15 mouse cellular contexts compared by ENCODE assay signal in genomic region chr13:10109542-10109941, GRCm38 (mm10).
DNase-seq lines count a peak whose midpoint lies in the region; ATAC-seq and TF ChIP-seq lines count a peak whose summit lies in the region.
"Had no signal": no experiment of that assay in that cellular context is flagged by ENCODE, and none has a peak within 500 bp of the region (broad histone marks: within the 10 kb centered on the region; RNA-seq: fewer than 3 reads in every experiment).

No protein-coding gene starts in this region.

- no peak for TF ChIP-seq CTCF in stomach, postnatal 0 days (IDR thresholded peaks at IDR 0.05; ENCODE audit: low read depth)
- no peak for TF ChIP-seq CTCF in left cerebral cortex, adult 2 months (IDR thresholded peaks at IDR 0.05)

- H3K27me3 ChIP-seq in heart, embryonic 11.5 days (ENCODE audit: control insufficient read depth, insufficient read depth, low read length), result no peaks in the 10 kb centered on the region
- no peaks in the 10 kb centered on the region for H3K27me3 ChIP-seq in stomach, postnatal 0 days (ENCODE audit: control insufficient read depth, insufficient read depth, low read length)
- no peaks in the 10 kb centered on the region for H3K27me3 ChIP-seq in hindbrain, embryonic 10.5 days (ENCODE audit: insufficient read depth, poor library complexity, severe bottlenecking)
- H3K27me3 ChIP-seq: forebrain, embryonic 12.5 days; hindbrain, embryonic 15.5 days; liver, embryonic 13.5 days had no signal

- H3K36me3 ChIP-seq in heart, embryonic 11.5 days (ENCODE audit: control insufficient read depth, insufficient read depth, low read length), result no peaks in the 10 kb centered on the region
- no peaks in the 10 kb centered on the region for H3K36me3 ChIP-seq in stomach, postnatal 0 days (ENCODE audit: control insufficient read depth, insufficient read depth, low read length)
- no peaks in the 10 kb centered on the region for H3K36me3 ChIP-seq in hindbrain, embryonic 10.5 days
- H3K36me3 ChIP-seq: forebrain, embryonic 12.5 days; hindbrain, embryonic 15.5 days; liver, embryonic 13.5 days had no signal

- TF ChIP-seq EP300 in stomach, postnatal 0 days (optimal IDR thresholded peaks at IDR 0.05), result no peak

- no peak for ATAC-seq in heart, embryonic 11.5 days (replicated peaks; ENCODE audit: insufficient number of reproducible peaks, low FRiP score, low TSS enrichment)
- no peak for ATAC-seq in stomach, postnatal 0 days (ENCODE audit: low FRiP score, low TSS enrichment)
- ATAC-seq: intestine, postnatal 0 days had no signal

- no peak overlapping the region for H3K4me3 ChIP-seq in heart, embryonic 11.5 days (ENCODE audit: low read depth, low read length)
- H3K4me3 ChIP-seq in stomach, postnatal 0 days (ENCODE audit: low read depth, low read length), result no peak overlapping the region
- no peak overlapping the region for H3K4me3 ChIP-seq in left cerebral cortex, adult 2 months
- H3K4me3 ChIP-seq in hindbrain, embryonic 10.5 days, result no peak overlapping the region
- H3K4me3 ChIP-seq: forebrain, embryonic 12.5 days; hindbrain, embryonic 15.5 days; liver, embryonic 13.5 days had no signal

- no peak overlapping the region for H3K4me2 ChIP-seq in heart, embryonic 11.5 days
- no peak overlapping the region for H3K4me2 ChIP-seq in stomach, postnatal 0 days (replicated peaks; ENCODE audit: low read depth)
- H3K4me2 ChIP-seq: forebrain, embryonic 12.5 days; hindbrain, embryonic 15.5 days; liver, embryonic 13.5 days had no signal

- no peaks in the 10 kb centered on the region for H3K4me1 ChIP-seq in heart, embryonic 11.5 days (ENCODE audit: control insufficient read depth, insufficient read depth, low read length)
- H3K4me1 ChIP-seq in stomach, postnatal 0 days (replicated peaks; ENCODE audit: control insufficient read depth, insufficient read depth), result no peaks in the 10 kb centered on the region
- H3K4me1 ChIP-seq in hindbrain, embryonic 10.5 days (replicated peaks), result no peaks in the 10 kb centered on the region
- H3K4me1 ChIP-seq: forebrain, embryonic 12.5 days; hindbrain, embryonic 15.5 days; liver, embryonic 13.5 days had no signal

- DNase-seq in heart, postnatal 10 days, result peak; percentile 11
- peak; percentile 2 to 31 for DNase-seq in adrenal gland, postnatal 36 days
- DNase-seq in kidney, adult 8-10 months, result peak; percentile 15 to 55
- peak; percentile 7 for DNase-seq in lung, postnatal 25 days (ENCODE audit: low spot score)
- DNase-seq in stomach, postnatal 0 days (ENCODE audit: low spot score), result no peak
- DNase-seq in left cerebral cortex, adult 2 months (ENCODE audit: extremely low spot score in 1 of 2, low spot score in 2 of 2), result no peak
- no peak for DNase-seq in hindbrain, embryonic 10.5 days (ENCODE audit: low spot score)
- DNase-seq: cerebellum, adult 18-20 months; liver, embryonic 13.5 days; spleen, adult 18-20 months; thymus, postnatal 36 days had no signal

- H3K9me3 ChIP-seq in heart, embryonic 11.5 days (replicated peaks; ENCODE audit: control insufficient read depth, low read length), result no peaks in the 10 kb centered on the region
- no peaks in the 10 kb centered on the region for H3K9me3 ChIP-seq in stomach, postnatal 0 days (ENCODE audit: control insufficient read depth, low read length)
- no peaks in the 10 kb centered on the region for H3K9me3 ChIP-seq in hindbrain, embryonic 10.5 days
- H3K9me3 ChIP-seq: forebrain, embryonic 12.5 days; hindbrain, embryonic 15.5 days; liver, embryonic 13.5 days had no signal

- H3K27ac ChIP-seq in heart, embryonic 11.5 days (ENCODE audit: low read depth, low read length), result no peak overlapping the region
- H3K27ac ChIP-seq in stomach, postnatal 0 days (replicated peaks), result no peak overlapping the region
- H3K27ac ChIP-seq in left cerebral cortex, adult 2 months, result no peak overlapping the region
- H3K27ac ChIP-seq in hindbrain, embryonic 10.5 days, result no peak overlapping the region
- H3K27ac ChIP-seq: forebrain, embryonic 12.5 days; hindbrain, embryonic 15.5 days; liver, embryonic 13.5 days had no signal

- WGBS in heart, embryonic 11.5 days (ENCODE audit: insufficient replicate concordance), result 60% methylated on average over 1 of the region's 1 CpGs
- 33% methylated on average over 1 of the region's 1 CpGs for WGBS in stomach, postnatal 0 days
- 57% methylated on average over 1 of the region's 1 CpGs for WGBS in hindbrain, embryonic 10.5 days

- H3K9ac ChIP-seq in heart, embryonic 11.5 days (ENCODE audit: low read depth, low read length), result no peak overlapping the region
- H3K9ac ChIP-seq in stomach, postnatal 0 days (ENCODE audit: low read length), result no peak overlapping the region
- H3K9ac ChIP-seq: forebrain, embryonic 12.5 days; hindbrain, embryonic 15.5 days; liver, embryonic 13.5 days had no signal

- intact Hi-C loops in heart, postnatal 10 days (cut with DNase I), result no loop called here
- intact Hi-C loops in left cerebral cortex, adult 2 months (cut with DNase I), result no loop called here

Comparison
In these comparisons a context has a peak if more than half of its experiments do, and no peak if none do; other contexts are left out.
1. DNase-seq: peak in heart, postnatal 10 days (2 of 2), adrenal gland, postnatal 36 days (2 of 2), kidney, adult 8-10 months (2 of 2) and lung, postnatal 25 days (single experiment); none in stomach, postnatal 0 days (single experiment), left cerebral cortex, adult 2 months (0 of 2) and hindbrain, embryonic 10.5 days (single experiment).